Mouse (Mus musculus): ENCODE data around the gene Lars2.

Gene Lars2

GRCm38 (mm10) chr9:123475569-123475968, 108.8 kb downstream of the Lars2 start:
- no peak for ATAC-seq (ENCODE audit: low TSS enrichment)

GRCm38 (mm10) chr9:123478031-123478585, 111.4 kb downstream of the Lars2 start:
- peak; percentile 66 for ATAC-seq (ENCODE audit: low TSS enrichment)

- ATAC-seq (ENCODE audit: low TSS enrichment): peak; percentile 53
Observed at GRCm38 (mm10) chr9:123478586-123479195, 112.0 kb downstream of the Lars2 start, which contains the start of gene Limd1. Limd1 (plus strand) TSS chr9:123478706.

- no peak for ATAC-seq (ENCODE audit: low TSS enrichment)
Observed at GRCm38 (mm10) chr9:123479196-123479669, 112.5 kb downstream of the Lars2 start.

GRCm38 (mm10) chr9:123479876-123480252, 113.1 kb downstream of the Lars2 start:
- ATAC-seq (ENCODE audit: low TSS enrichment): no peak

GRCm38 (mm10) chr9:123480253-123480921, 113.7 kb downstream of the Lars2 start:
- no peak for ATAC-seq (ENCODE audit: low TSS enrichment)

GRCm38 (mm10) chr9:123481136-123481535, 114.4 kb downstream of the Lars2 start:
- no peak for ATAC-seq (ENCODE audit: low TSS enrichment)

- ATAC-seq (ENCODE audit: low TSS enrichment): no peak
Observed at GRCm38 (mm10) chr9:123483598-123483997, 116.9 kb downstream of the Lars2 start.

GRCm38 (mm10) chr9:123484830-123485229, 118.1 kb downstream of the Lars2 start:
- no peak for ATAC-seq (ENCODE audit: low TSS enrichment)

- no peak for ATAC-seq (ENCODE audit: low TSS enrichment)
Observed at GRCm38 (mm10) chr9:123485561-123485960, 118.8 kb downstream of the Lars2 start.

- no peak for ATAC-seq (ENCODE audit: low TSS enrichment)
Observed at GRCm38 (mm10) chr9:123486635-123487034, 119.9 kb downstream of the Lars2 start.

- ATAC-seq (ENCODE audit: low TSS enrichment): no peak
Observed at GRCm38 (mm10) chr9:123489073-123489472, 122.3 kb downstream of the Lars2 start.

- ATAC-seq (ENCODE audit: low TSS enrichment): no peak
Observed at GRCm38 (mm10) chr9:123489727-123490343, 123.1 kb downstream of the Lars2 start.

GRCm38 (mm10) chr9:123490930-123491329, 124.2 kb downstream of the Lars2 start:
- ATAC-seq (ENCODE audit: low TSS enrichment): no peak

GRCm38 (mm10) chr9:123491917-123492585, 125.3 kb downstream of the Lars2 start:
- ATAC-seq (ENCODE audit: low TSS enrichment): peak; percentile 79

- ATAC-seq (ENCODE audit: low TSS enrichment): no peak
Observed at GRCm38 (mm10) chr9:123496665-123497064, 129.9 kb downstream of the Lars2 start.

- ATAC-seq (ENCODE audit: low TSS enrichment): no peak
Observed at GRCm38 (mm10) chr9:123497906-123498305, 131.2 kb downstream of the Lars2 start.

- ATAC-seq (ENCODE audit: low TSS enrichment): no peak
Observed at GRCm38 (mm10) chr9:123500480-123500879, 133.8 kb downstream of the Lars2 start.

- ATAC-seq (ENCODE audit: low TSS enrichment): peak; percentile 84
Observed at GRCm38 (mm10) chr9:123503171-123503834, 136.6 kb downstream of the Lars2 start.

GRCm38 (mm10) chr9:123504325-123504724, 137.6 kb downstream of the Lars2 start:
- peak; percentile 66 for ATAC-seq (ENCODE audit: low TSS enrichment)

GRCm38 (mm10) chr9:123505598-123505997, 138.9 kb downstream of the Lars2 start:
- ATAC-seq (ENCODE audit: low TSS enrichment): no peak
